Mouse (Mus musculus): Measurements from ENCODE around the gene Xkr7. TPM values are rescaled to one million over a fixed set of nuclear protein-coding genes. Genes with fewer than 3 reads are reported as not detected.

Xkr7 gene
- polyA plus RNA-seq (2014; fragmentation: Nextera tagmentation; extraction: Ambion mirVana), result 0.08 TPM in 1 of 2 replicates, not detected in the other

DNA sequence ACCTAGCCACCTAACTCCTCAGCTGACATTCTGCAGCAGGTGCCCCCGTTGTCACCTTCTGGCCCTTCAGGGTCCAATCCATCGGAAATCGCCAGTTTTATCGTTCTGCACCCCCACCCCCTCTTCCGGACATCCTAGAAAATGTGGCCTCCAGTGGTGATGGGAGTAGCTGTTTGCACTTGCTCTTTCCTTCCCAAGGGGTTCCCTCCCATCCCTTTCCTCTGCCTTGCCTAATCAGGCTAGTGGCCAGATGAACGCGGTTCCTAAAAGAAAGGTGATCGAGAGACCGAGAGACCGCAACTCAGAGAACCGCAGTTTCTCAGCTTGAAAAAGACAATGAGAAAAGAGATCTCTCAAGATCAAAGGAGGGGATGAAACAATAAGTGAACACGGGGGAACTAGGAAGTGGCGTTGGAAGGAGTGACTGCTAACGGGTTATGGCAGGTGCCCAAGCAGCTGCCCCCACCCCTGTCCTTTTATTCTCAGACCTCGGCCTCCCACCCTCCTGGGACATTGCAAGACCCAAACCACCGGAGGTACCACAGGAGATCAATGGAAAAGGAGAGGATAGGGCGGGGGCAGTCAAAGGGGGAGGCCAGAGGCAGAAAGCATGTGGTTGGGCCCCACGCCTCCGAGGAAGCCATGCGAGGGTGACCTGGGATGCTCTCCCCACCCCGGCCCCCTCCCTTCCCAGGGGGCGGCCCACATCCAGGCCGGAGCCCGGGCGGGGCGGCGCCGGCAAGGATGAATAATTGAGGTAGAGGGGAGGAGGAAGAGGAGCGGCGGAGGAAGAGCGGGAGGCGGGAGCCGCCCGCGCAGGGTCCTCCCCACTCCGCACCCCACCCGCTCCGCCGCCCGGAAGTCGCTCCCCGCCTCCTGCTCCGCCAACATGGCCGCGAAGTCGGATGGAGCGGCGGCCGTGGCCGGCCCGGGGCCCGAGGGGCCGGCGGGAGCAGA lies at the start of gene Xkr7:
TSS of gene Xkr7 (plus strand) at position 727 of the 957 bp plus-strand sequence.
- ATAC-seq (replicated peaks; ENCODE audit: low FRiP score, low TSS enrichment, low read depth), result peak; percentile 50; the same call in 1 of the 2 replicates
- WGBS, result 2% methylated on average over 46 of the region's 54 CpGs
- Histone ChIP-seq H3K9ac (ENCODE audit: low read length) (no peak within 1 kb of the TSS), H3K4me2 (ENCODE audit: low read length) (peak within 1 kb of the TSS; percentile 76), H3K4me1 (replicated peaks; ENCODE audit: control insufficient read depth, insufficient read depth, low read length) (no peaks in the 10 kb centered on the region), H3K9me3 (ENCODE audit: control insufficient read depth, low read length) (no peaks in the 10 kb centered on the region), H3K36me3 (ENCODE audit: control insufficient read depth, insufficient read depth, low read length) (no peaks in the 10 kb centered on the region), H3K27me3 (replicated peaks; ENCODE audit: control insufficient read depth, insufficient read depth, low read length) (peaks cover 67% of the 10 kb centered on the region), H3K27ac (ENCODE audit: low read depth) (no peak within 1 kb of the TSS), H3K4me3 (ENCODE audit: low read depth, low read length) (peak within 1 kb of the TSS; percentile 39)
- DNase-seq (ENCODE audit: low spot score), result no peak

DNA sequence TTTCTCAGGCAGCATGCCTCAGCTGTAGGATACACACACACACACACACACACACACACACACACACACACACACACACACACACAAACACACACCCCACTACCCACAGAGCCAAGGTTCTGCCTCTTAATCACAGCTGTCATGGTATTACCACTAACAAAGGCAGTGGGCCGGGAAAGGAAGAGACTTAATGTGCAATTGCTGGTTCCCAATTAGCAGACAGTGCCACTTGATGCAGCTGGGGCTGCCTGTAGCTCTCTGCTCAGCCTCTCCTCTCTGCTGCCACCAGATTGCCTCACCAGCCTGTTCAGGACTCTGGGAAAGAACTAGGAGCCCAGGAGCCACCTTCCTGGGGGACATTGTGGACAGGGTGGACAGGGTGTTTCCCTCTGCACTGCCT lies 46.1 kb upstream of the Xkr7 start:
- DNase-seq (ENCODE audit: low spot score), result no peak
- ATAC-seq (replicated peaks; ENCODE audit: low FRiP score, low TSS enrichment, low read depth), result no peak
- Histone ChIP-seq H3K9ac (ENCODE audit: low read length) (no peak overlapping the region), H3K36me3 (ENCODE audit: control insufficient read depth, insufficient read depth, low read length) (no peaks in the 10 kb centered on the region), H3K27me3 (replicated peaks; ENCODE audit: control insufficient read depth, insufficient read depth, low read length) (no peaks in the 10 kb centered on the region), H3K4me2 (ENCODE audit: low read length) (no peak overlapping the region), H3K9me3 (ENCODE audit: control insufficient read depth, low read length) (no peaks in the 10 kb centered on the region), H3K27ac (ENCODE audit: low read depth) (no peak overlapping the region), H3K4me1 (replicated peaks; ENCODE audit: control insufficient read depth, insufficient read depth, low read length) (no peaks in the 10 kb centered on the region), H3K4me3 (ENCODE audit: low read depth, low read length) (no peak overlapping the region)
- 40% methylated on average over 1 of the region's 1 CpGs for WGBS

DNA sequence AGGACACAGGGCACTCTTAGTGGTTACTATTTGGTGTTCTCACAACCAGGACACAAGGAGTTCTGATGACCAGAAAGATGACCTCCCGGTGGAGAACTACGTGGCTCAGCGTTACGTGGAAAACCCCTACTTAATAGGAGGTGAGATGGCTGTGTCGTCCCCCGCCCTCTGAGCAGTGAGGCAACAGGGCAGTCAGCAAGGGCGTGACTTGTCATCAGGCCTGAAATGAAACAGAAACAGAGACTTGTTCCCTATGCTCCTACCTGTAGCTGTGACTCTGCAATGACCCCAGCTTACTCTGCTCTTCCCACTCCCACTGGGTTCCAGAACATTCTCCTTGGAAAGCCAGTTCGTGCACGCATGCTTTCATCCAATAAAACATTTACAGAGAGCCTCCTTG lies 40.1 kb upstream of the Xkr7 start:
- H3K27me3 ChIP-seq (replicated peaks; ENCODE audit: control insufficient read depth, insufficient read depth, low read length), result no peaks in the 10 kb centered on the region
- ATAC-seq (replicated peaks; ENCODE audit: low FRiP score, low TSS enrichment, low read depth), result no peak
- WGBS, result 80% methylated on average over 9 of the region's 9 CpGs

DNA sequence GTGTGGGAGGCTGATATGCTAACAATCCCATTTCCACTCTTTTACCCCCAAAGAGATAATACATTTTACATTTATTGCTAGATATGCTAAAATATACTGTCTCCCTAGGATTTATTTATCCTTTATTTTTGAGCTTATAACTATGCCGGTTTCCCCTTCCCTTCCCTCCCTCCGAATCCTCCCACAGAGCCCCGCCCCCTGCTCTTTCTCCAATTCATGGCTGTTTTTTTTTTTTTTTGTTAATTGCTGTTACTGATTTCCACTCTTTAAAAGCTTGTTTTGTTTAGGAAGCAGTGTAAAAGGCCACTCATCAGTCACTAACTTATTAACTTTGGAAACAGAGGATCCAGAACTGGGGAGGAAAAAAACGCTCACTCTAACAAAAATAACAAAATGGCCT lies 34.6 kb upstream of the Xkr7 start:
- no peaks in the 10 kb centered on the region for H3K4me1 ChIP-seq (replicated peaks; ENCODE audit: control insufficient read depth, insufficient read depth, low read length)
- no peak overlapping the region for H3K9ac ChIP-seq (ENCODE audit: low read length)
- no peak overlapping the region for H3K4me3 ChIP-seq (ENCODE audit: low read depth, low read length)
- 63% methylated on average over 4 of the region's 4 CpGs for WGBS
- ATAC-seq (replicated peaks; ENCODE audit: low FRiP score, low TSS enrichment, low read depth) (no peak), DNase-seq (ENCODE audit: low spot score) (no peak)
- H3K36me3 ChIP-seq (ENCODE audit: control insufficient read depth, insufficient read depth, low read length), result no peaks in the 10 kb centered on the region
- no peaks in the 10 kb centered on the region for H3K27me3 ChIP-seq (replicated peaks; ENCODE audit: control insufficient read depth, insufficient read depth, low read length)
- no peaks in the 10 kb centered on the region for H3K9me3 ChIP-seq (ENCODE audit: control insufficient read depth, low read length)
- no peak overlapping the region for H3K27ac ChIP-seq (ENCODE audit: low read depth)
- H3K4me2 ChIP-seq (ENCODE audit: low read length), result no peak overlapping the region

More for the DNA sequence above, 40.1 kb upstream of the Xkr7 start:
- Histone ChIP-seq H3K4me1 (replicated peaks; ENCODE audit: control insufficient read depth, insufficient read depth, low read length) (no peaks in the 10 kb centered on the region), H3K9me3 (ENCODE audit: control insufficient read depth, low read length) (no peaks in the 10 kb centered on the region), H3K27ac (ENCODE audit: low read depth) (no peak overlapping the region), H3K36me3 (ENCODE audit: control insufficient read depth, insufficient read depth, low read length) (no peaks in the 10 kb centered on the region), H3K4me3 (ENCODE audit: low read depth, low read length) (no peak overlapping the region), H3K4me2 (ENCODE audit: low read length) (no peak overlapping the region), H3K9ac (ENCODE audit: low read length) (no peak overlapping the region)
- DNase-seq (ENCODE audit: low spot score), result no peak

DNA sequence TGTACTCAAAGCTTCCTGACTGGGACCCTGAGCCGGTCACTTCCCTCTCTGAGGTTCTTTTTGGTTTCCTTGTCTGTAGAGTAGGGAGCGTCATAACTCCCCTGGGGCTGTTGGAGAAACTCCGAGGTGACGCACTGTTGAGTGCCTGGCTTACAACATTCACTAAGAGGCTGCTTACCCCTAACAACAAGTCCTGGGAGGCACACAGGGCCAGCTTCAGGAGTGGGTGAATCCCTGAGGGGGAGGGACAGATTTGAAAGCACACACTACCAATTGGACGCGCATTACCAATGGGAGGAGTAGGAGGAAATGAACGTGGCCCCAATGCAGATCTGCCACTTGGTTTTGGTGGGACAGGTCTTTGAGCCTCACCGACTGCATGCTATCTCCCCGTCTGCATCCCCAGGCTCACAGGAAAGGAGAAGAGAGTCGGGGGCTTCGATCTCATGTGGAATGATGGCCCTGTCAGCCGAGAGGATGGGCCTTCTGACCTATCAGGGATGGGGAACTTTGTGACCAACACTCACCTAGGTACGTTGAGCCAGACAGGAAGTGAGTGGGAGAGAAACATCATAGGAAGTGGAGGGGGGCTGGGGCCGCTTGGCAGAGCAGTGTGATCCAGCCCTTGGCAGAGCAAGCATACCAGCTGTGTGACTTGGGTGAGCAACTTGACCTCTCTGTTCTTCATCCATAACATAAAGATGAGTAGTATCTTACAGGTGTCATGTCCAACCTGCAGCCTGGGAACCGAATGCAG lies 29.0 kb upstream of the Xkr7 start:
- DNase-seq (ENCODE audit: low spot score) (no peak), ATAC-seq (replicated peaks; ENCODE audit: low FRiP score, low TSS enrichment, low read depth) (no peak)
- Histone ChIP-seq H3K4me1 (replicated peaks; ENCODE audit: control insufficient read depth, insufficient read depth, low read length) (no peaks in the 10 kb centered on the region), H3K9ac (ENCODE audit: low read length) (no peak overlapping the region), H3K9me3 (ENCODE audit: control insufficient read depth, low read length) (no peaks in the 10 kb centered on the region), H3K4me3 (ENCODE audit: low read depth, low read length) (no peak overlapping the region), H3K27ac (ENCODE audit: low read depth) (no peak overlapping the region), H3K27me3 (replicated peaks; ENCODE audit: control insufficient read depth, insufficient read depth, low read length) (no peaks in the 10 kb centered on the region), H3K36me3 (ENCODE audit: control insufficient read depth, insufficient read depth, low read length) (peaks cover 4% of the 10 kb centered on the region), H3K4me2 (ENCODE audit: low read length) (no peak overlapping the region)
- WGBS, result 77% methylated on average over 15 of the region's 15 CpGs

GRCm38 (mm10) chr2:153003681-153004338 lies 27.8 kb upstream of the Xkr7 start:
- H3K4me1 ChIP-seq (replicated peaks; ENCODE audit: control insufficient read depth, insufficient read depth, low read length), result no peaks in the 10 kb centered on the region
- H3K36me3 ChIP-seq (ENCODE audit: control insufficient read depth, insufficient read depth, low read length), result peaks cover 15% of the 10 kb centered on the region
- no peak overlapping the region for H3K4me3 ChIP-seq (ENCODE audit: low read depth, low read length)
- no peaks in the 10 kb centered on the region for H3K9me3 ChIP-seq (ENCODE audit: control insufficient read depth, low read length)
- 69% methylated on average over 13 of the region's 13 CpGs for WGBS
- H3K4me2 ChIP-seq (ENCODE audit: low read length), result no peak overlapping the region
- DNase-seq (ENCODE audit: low spot score) (no peak), ATAC-seq (replicated peaks; ENCODE audit: low FRiP score, low TSS enrichment, low read depth) (no peak)
- no peak overlapping the region for H3K9ac ChIP-seq (ENCODE audit: low read length)
- H3K27me3 ChIP-seq (replicated peaks; ENCODE audit: control insufficient read depth, insufficient read depth, low read length), result no peaks in the 10 kb centered on the region
- H3K27ac ChIP-seq (ENCODE audit: low read depth), result no peak overlapping the region

DNA sequence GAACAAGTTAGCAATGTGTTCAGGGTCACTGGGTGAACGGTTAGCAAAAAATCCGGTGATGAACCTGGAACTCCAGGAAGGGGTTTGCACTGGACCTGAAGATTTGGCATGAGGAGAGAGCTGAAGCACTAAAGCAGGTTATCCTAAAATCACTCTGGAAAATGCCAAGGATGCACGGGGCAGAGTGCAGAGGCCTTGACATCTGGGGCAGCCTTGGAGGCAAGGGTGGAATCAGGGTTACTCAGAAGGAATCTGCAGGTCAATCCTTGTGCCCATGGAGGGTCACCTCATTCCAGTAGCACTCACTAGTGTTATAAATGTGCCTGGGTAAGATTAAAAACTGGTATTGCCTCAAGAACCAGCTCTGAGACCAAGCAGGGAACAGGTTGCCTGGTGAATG lies 25.7 kb upstream of the Xkr7 start:
- ATAC-seq (replicated peaks; ENCODE audit: low FRiP score, low TSS enrichment, low read depth) (no peak), DNase-seq (ENCODE audit: low spot score) (no peak)
- Histone ChIP-seq H3K4me2 (ENCODE audit: low read length) (no peak overlapping the region), H3K27me3 (replicated peaks; ENCODE audit: control insufficient read depth, insufficient read depth, low read length) (no peaks in the 10 kb centered on the region), H3K4me1 (replicated peaks; ENCODE audit: control insufficient read depth, insufficient read depth, low read length) (no peaks in the 10 kb centered on the region), H3K9me3 (ENCODE audit: control insufficient read depth, low read length) (no peaks in the 10 kb centered on the region), H3K4me3 (ENCODE audit: low read depth, low read length) (no peak overlapping the region), H3K36me3 (ENCODE audit: control insufficient read depth, insufficient read depth, low read length) (peaks cover 32% of the 10 kb centered on the region), H3K27ac (ENCODE audit: low read depth) (no peak overlapping the region), H3K9ac (ENCODE audit: low read length) (no peak overlapping the region)
- 81% methylated on average over 3 of the region's 3 CpGs for WGBS

- Histone ChIP-seq H3K36me3 (ENCODE audit: control insufficient read depth, insufficient read depth, low read length) (peaks cover 60% of the 10 kb centered on the region), H3K4me2 (ENCODE audit: low read length) (no peak overlapping the region), H3K27me3 (replicated peaks; ENCODE audit: control insufficient read depth, insufficient read depth, low read length) (no peaks in the 10 kb centered on the region), H3K27ac (ENCODE audit: low read depth) (no peak overlapping the region), H3K9me3 (ENCODE audit: control insufficient read depth, low read length) (no peaks in the 10 kb centered on the region), H3K4me1 (replicated peaks; ENCODE audit: control insufficient read depth, insufficient read depth, low read length) (peaks cover 4% of the 10 kb centered on the region), H3K9ac (ENCODE audit: low read length) (no peak overlapping the region), H3K4me3 (ENCODE audit: low read depth, low read length) (no peak overlapping the region)
- WGBS, result 92% methylated on average over 12 of the region's 12 CpGs
- DNase-seq (ENCODE audit: low spot score), result no peak
- no peak for ATAC-seq (replicated peaks; ENCODE audit: low FRiP score, low TSS enrichment, low read depth)
Observed at GRCm38 (mm10) chr2:153009192-153009973, 22.3 kb upstream of the Xkr7 start.

All from intestine, embryonic 14.5 days (tissue).